Mouse (Mus musculus): ENCODE data around the gene Hist3h2a. TPM values are rescaled to one million over a fixed set of nuclear protein-coding genes. Genes with fewer than 3 reads are reported as not detected.
A peak's percentile ranks its signal among the peaks of the same experiment; 100 is the strongest.
"Not testable (repeated sequence)": the region's sequence is repeated elsewhere in the genome, so short reads cannot be mapped to it uniquely, and the experiment has no call there.

Gene Hist3h2a
- polyA plus RNA-seq, 1 experiment from 2014 or later: 16.1 TPM

GRCm38 (mm10) chr11:58947798-58948528 lies 6.5 kb upstream of the Hist3h2a start:
- Histone ChIP-seq H3K9ac (peak overlapping the region; percentile 19; the same call in 1 of the 2 replicates), H3K36me3 (replicated peaks) (no peaks in the 10 kb centered on the region), H3K27ac (replicated peaks) (peak overlapping the region; percentile 80), H3K4me3 (replicated peaks) (peak overlapping the region; percentile 59), H3K27me3 (peaks cover 91% of the 10 kb centered on the region), H3K4me2 (peak overlapping the region; percentile 77), H3K4me1 (replicated peaks) (peaks cover 31% of the 10 kb centered on the region), H3K9me3 (replicated peaks) (no peaks in the 10 kb centered on the region)
- 14% methylated on average over 23 of the region's 23 CpGs for WGBS (ENCODE audit: insufficient replicate concordance)
- peak; percentile 60 for ATAC-seq (ENCODE audit: insufficient read depth)

GRCm38 (mm10) chr11:58948542-58949479 lies 5.7 kb upstream of the Hist3h2a start, which contains the start of gene Hist3h2ba:
Gene Hist3h2ba, plus strand, starts transcription at chr11:58948920.
- peak; percentile 80 for ATAC-seq (ENCODE audit: insufficient read depth)
- Histone ChIP-seq H3K4me1 (replicated peaks) (peaks cover 39% of the 10 kb centered on the region), H3K27me3 (peaks cover 82% of the 10 kb centered on the region), H3K9me3 (replicated peaks) (no peaks in the 10 kb centered on the region), H3K9ac (peak within 1 kb of the TSS; percentile 59), H3K36me3 (replicated peaks) (no peaks in the 10 kb centered on the region), H3K27ac (replicated peaks) (peak within 1 kb of the TSS; percentile 80), H3K4me3 (replicated peaks) (peak within 1 kb of the TSS; percentile 59), H3K4me2 (peak within 1 kb of the TSS; percentile 77)
- 1% methylated on average over 48 of the region's 48 CpGs for WGBS (ENCODE audit: insufficient replicate concordance)

GRCm38 (mm10) chr11:58949480-58950431 lies 4.7 kb upstream of the Hist3h2a start:
- Histone ChIP-seq H3K27ac (replicated peaks) (peak overlapping the region; percentile 80), H3K9ac (peak overlapping the region; percentile 59), H3K4me1 (replicated peaks) (peaks cover 39% of the 10 kb centered on the region), H3K27me3 (peaks cover 73% of the 10 kb centered on the region), H3K4me3 (replicated peaks) (peak overlapping the region; percentile 59), H3K9me3 (replicated peaks) (no peaks in the 10 kb centered on the region), H3K36me3 (replicated peaks) (no peaks in the 10 kb centered on the region), H3K4me2 (peak overlapping the region; percentile 77)
- ATAC-seq (ENCODE audit: insufficient read depth): no peak
- WGBS (ENCODE audit: insufficient replicate concordance): 23% methylated on average over 20 of the region's 20 CpGs

- Histone ChIP-seq H3K4me3 (replicated peaks) (no peak overlapping the region), H3K27ac (replicated peaks) (no peak overlapping the region), H3K9ac (no peak overlapping the region), H3K36me3 (replicated peaks) (peaks cover 3% of the 10 kb centered on the region; the same call in 1 of the 2 replicates), H3K4me2 (no peak overlapping the region), H3K9me3 (replicated peaks) (no peaks in the 10 kb centered on the region), H3K4me1 (replicated peaks) (peaks cover 43% of the 10 kb centered on the region), H3K27me3 (peaks cover 60% of the 10 kb centered on the region)
- WGBS (ENCODE audit: insufficient replicate concordance): 81% methylated on average over 5 of the region's 5 CpGs
- no peak for ATAC-seq (ENCODE audit: insufficient read depth)
These were observed 3.3 kb upstream of the Hist3h2a start for GRCm38 (mm10) chr11:58951210-58951609.

DNA sequence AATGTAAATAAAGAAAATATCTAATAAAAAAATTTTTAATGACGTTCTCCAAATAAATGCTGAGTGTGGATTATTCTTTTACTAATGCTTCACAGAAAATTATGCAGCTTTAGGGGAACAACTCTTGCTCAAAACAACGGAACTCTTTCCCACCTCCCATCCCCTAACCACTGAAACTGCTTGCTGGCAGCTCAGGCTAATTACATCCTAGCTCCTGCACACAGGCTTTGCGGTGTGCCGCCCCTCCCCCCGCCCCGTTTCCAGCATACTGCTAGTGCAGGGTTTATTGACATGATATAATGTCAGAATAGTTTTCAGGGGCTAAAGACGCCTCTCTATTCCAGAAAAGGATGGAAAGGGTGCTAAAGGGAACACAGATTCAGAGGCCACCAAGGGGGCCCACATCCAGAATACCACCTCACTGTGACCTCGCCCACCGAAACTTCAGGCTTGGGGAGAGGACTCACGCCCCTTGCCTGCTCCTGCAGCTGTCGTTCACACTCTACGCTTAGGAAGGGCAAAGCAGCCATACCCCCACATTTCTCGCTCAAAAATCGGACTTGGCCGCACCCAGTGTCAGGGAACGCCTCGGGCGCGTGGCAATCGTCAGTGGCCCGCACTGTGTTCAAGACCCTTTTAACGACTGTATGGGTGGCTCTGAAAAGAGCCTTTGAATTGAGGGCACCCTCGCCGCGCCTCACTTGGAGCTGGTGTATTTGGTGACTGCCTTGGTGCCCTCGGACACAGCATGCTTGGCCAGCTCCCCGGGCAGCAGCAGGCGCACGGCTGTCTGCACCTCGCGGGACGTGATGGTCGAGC lies 925 bp upstream of the Hist3h2a start:
- under 1% methylated on average over 33 of the region's 33 CpGs for WGBS (ENCODE audit: insufficient replicate concordance)

GRCm38 (mm10) chr11:58954170-58954419 lies 390 bp upstream of the Hist3h2a start:
- not testable (repeated sequence) for H3K9me3 ChIP-seq (replicated peaks)
- Histone ChIP-seq H3K4me3 (replicated peaks) (peak overlapping the region; percentile 75), H3K4me2 (peak overlapping the region; percentile 95), H3K36me3 (replicated peaks) (peaks cover 28% of the 10 kb centered on the region), H3K4me1 (replicated peaks) (peaks cover 55% of the 10 kb centered on the region), H3K9ac (peak overlapping the region; percentile 80), H3K27me3 (peaks cover 32% of the 10 kb centered on the region), H3K27ac (replicated peaks) (peak overlapping the region; percentile 100)
- under 1% methylated on average over 17 of the region's 17 CpGs for WGBS (ENCODE audit: insufficient replicate concordance)
- ATAC-seq (ENCODE audit: insufficient read depth): peak; percentile 38

More for the DNA sequence above, 925 bp upstream of the Hist3h2a start:
- H3K9ac ChIP-seq: peak overlapping the region; percentile 80
- H3K4me3 ChIP-seq (replicated peaks): peak overlapping the region; percentile 75
- peaks cover 38% of the 10 kb centered on the region for H3K27me3 ChIP-seq
- H3K36me3 ChIP-seq (replicated peaks): peaks cover 27% of the 10 kb centered on the region
- peaks cover 56% of the 10 kb centered on the region for H3K4me1 ChIP-seq (replicated peaks)
- ATAC-seq (ENCODE audit: insufficient read depth): peak; percentile 32
- no peaks in the 10 kb centered on the region for H3K9me3 ChIP-seq (replicated peaks)
- H3K27ac ChIP-seq (replicated peaks): peak overlapping the region; percentile 100
- peak overlapping the region; percentile 95 for H3K4me2 ChIP-seq

DNA sequence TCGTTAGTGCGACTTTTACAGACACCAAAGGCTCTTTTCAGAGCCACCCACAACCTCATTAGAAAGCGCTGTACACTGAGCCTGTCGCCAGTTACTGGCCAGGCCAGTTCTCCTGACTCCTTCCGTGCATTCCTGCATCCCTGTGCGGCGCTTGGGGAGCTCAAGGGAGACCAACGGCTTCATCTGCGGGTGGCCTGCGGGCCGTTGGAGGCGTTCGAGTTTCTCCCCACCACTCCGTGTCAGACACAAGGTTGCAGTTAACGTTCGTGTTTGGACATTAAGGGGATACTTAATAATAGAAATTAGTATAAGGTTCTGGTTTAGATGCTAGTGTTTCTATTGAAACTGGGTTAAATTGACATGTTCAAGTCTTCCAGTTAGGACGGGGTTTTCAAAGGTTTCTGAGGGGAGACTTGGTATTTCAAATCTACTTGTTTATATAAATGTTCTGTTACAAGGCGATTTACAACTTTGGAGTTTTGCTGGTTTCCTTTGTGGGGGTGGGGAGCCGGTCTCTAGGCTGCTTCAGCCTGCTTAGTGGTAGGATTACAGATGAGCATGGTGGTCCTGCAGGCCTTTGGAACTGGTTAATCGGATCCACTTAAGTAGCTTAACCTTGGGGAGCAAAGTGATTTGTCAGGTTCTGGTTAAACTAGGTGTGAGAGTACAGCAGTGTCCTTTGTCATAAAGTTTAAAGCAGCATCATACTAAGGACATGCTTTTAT lies 820 bp downstream of the Hist3h2a start:
- Histone ChIP-seq H3K27ac (replicated peaks) (peak overlapping the region; percentile 100), H3K4me1 (replicated peaks) (peaks cover 55% of the 10 kb centered on the region), H3K4me3 (replicated peaks) (peak overlapping the region; percentile 75), H3K27me3 (peaks cover 20% of the 10 kb centered on the region), H3K36me3 (replicated peaks) (peaks cover 28% of the 10 kb centered on the region), H3K9me3 (replicated peaks) (no peaks in the 10 kb centered on the region), H3K4me2 (peak overlapping the region; percentile 95), H3K9ac (peak overlapping the region; percentile 93)
- peak; percentile 14; the same call in 1 of the 2 replicates for ATAC-seq (ENCODE audit: insufficient read depth)
- under 1% methylated on average over 20 of the region's 20 CpGs for WGBS (ENCODE audit: insufficient replicate concordance)

- ATAC-seq (ENCODE audit: insufficient read depth): no peak
- H3K36me3 ChIP-seq (replicated peaks): peaks cover 28% of the 10 kb centered on the region
- H3K27ac ChIP-seq (replicated peaks): peak overlapping the region; percentile 100
- H3K4me2 ChIP-seq: peak overlapping the region; percentile 95
- no peaks in the 10 kb centered on the region for H3K9me3 ChIP-seq (replicated peaks)
- peaks cover 15% of the 10 kb centered on the region for H3K27me3 ChIP-seq
- peak overlapping the region; percentile 75 for H3K4me3 ChIP-seq (replicated peaks)
- H3K4me1 ChIP-seq (replicated peaks): peaks cover 55% of the 10 kb centered on the region
- H3K9ac ChIP-seq: peak overlapping the region; percentile 93
- whole genome bisulfite sequencing (ENCODE audit: insufficient replicate concordance): 29% methylated on average over 8 of the region's 8 CpGs
These were observed 1.4 kb downstream of the Hist3h2a start for GRCm38 (mm10) chr11:58955868-58956257.

DNA sequence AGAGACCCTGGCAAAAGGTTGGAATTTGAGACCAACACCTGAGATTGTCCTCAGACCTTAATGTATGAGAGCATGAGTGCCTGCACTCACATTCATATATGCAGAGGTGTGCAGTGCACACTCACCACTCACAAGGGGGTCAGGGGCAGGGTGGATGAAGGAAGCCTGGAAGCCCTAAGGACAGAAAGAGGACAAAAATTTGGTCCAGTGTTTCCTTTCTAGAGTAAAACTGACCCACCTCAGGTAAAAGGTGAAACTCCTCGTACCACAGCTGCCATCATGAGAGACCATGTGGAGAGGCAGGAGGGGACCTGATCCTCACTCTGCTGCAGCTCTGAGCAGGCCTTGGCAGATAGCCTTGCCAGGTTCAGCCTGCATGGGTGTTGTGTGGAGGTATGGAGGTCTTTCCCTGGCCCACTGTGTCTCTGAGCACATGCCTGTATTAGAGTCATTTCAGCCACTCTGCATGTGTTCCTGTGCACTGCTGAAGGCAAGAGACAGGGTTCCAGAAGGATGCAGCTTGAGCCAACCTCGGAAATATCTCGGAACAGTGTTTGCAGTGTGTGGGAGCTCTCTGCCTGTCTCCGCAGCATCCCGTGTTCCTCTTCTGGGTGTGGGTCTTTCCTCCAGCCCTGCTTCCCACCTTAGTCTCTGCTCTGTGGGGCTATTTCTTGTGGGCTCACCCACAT lies 2.9 kb downstream of the Hist3h2a start:
- peak overlapping the region; percentile 93 for H3K9ac ChIP-seq
- peak overlapping the region; percentile 95 for H3K4me2 ChIP-seq
- H3K27ac ChIP-seq (replicated peaks): peak overlapping the region; percentile 100
- peaks cover 60% of the 10 kb centered on the region for H3K4me1 ChIP-seq (replicated peaks)
- peak overlapping the region; percentile 75 for H3K4me3 ChIP-seq (replicated peaks)
- peaks cover 14% of the 10 kb centered on the region for H3K27me3 ChIP-seq
- H3K9me3 ChIP-seq (replicated peaks): no peaks in the 10 kb centered on the region
- WGBS (ENCODE audit: insufficient replicate concordance): 84% methylated on average over 5 of the region's 5 CpGs
- peaks cover 28% of the 10 kb centered on the region for H3K36me3 ChIP-seq (replicated peaks)
- ATAC-seq (ENCODE audit: insufficient read depth): no peak
